Mouse (Mus musculus): ENCODE data around the gene Smpdl3b.
"Not testable (repeated sequence)": the region's sequence is repeated elsewhere in the genome, so short reads cannot be mapped to it uniquely, and the experiment has no call there.

The Smpdl3b gene

GRCm38 (mm10) chr4:132756974-132757373 lies at the start of gene Smpdl3b:
Smpdl3b (minus strand) TSS chr4:132757252.
- DNase-seq: peak; percentile 76

- DNase-seq: no peak
These were observed 49.7 kb upstream of the Smpdl3b start for GRCm38 (mm10) chr4:132806620-132807191.

- DNase-seq: no peak
These were observed 48.6 kb upstream of the Smpdl3b start for GRCm38 (mm10) chr4:132805599-132806197.

- no peak for DNase-seq
These were observed 48.1 kb upstream of the Smpdl3b start for GRCm38 (mm10) chr4:132805146-132805545.

- DNase-seq: no peak
These were observed 47.3 kb upstream of the Smpdl3b start for GRCm38 (mm10) chr4:132804331-132804730.

- no peak for DNase-seq
These were observed 46.8 kb upstream of the Smpdl3b start for GRCm38 (mm10) chr4:132803876-132804275.

- no peak for DNase-seq
These were observed 46.2 kb upstream of the Smpdl3b start for GRCm38 (mm10) chr4:132803212-132803611.

GRCm38 (mm10) chr4:132802171-132802637 lies 45.2 kb upstream of the Smpdl3b start:
- no peak for DNase-seq

GRCm38 (mm10) chr4:132801176-132802077 lies 44.4 kb upstream of the Smpdl3b start:
- no peak for DNase-seq

- no peak for DNase-seq
These were observed 42.8 kb upstream of the Smpdl3b start for GRCm38 (mm10) chr4:132799845-132800244.

GRCm38 (mm10) chr4:132798666-132799065 lies 41.6 kb upstream of the Smpdl3b start:
- DNase-seq: not testable (repeated sequence)

- DNase-seq: no peak
These were observed 41.0 kb upstream of the Smpdl3b start for GRCm38 (mm10) chr4:132798028-132798427.

GRCm38 (mm10) chr4:132797461-132797860 lies 40.4 kb upstream of the Smpdl3b start:
- no peak for DNase-seq

GRCm38 (mm10) chr4:132796196-132796886 lies 39.3 kb upstream of the Smpdl3b start, which contains the start of gene Themis2:
Themis2 (minus strand) TSS chr4:132796387.
- peak; percentile 63 for DNase-seq

GRCm38 (mm10) chr4:132795171-132795570 lies 38.1 kb upstream of the Smpdl3b start:
- no peak for DNase-seq

GRCm38 (mm10) chr4:132794760-132795159 lies 37.7 kb upstream of the Smpdl3b start:
- DNase-seq: no peak

- DNase-seq: no peak
These were observed 37.0 kb upstream of the Smpdl3b start for GRCm38 (mm10) chr4:132794028-132794427.

- DNase-seq: not testable (repeated sequence)
These were observed 36.4 kb upstream of the Smpdl3b start for GRCm38 (mm10) chr4:132793322-132794004.

- DNase-seq: no peak
These were observed 32.7 kb upstream of the Smpdl3b start for GRCm38 (mm10) chr4:132789731-132790130.

- DNase-seq: no peak
These were observed 28.2 kb upstream of the Smpdl3b start for GRCm38 (mm10) chr4:132785228-132785627.

- no peak for DNase-seq
These were observed 26.7 kb upstream of the Smpdl3b start for GRCm38 (mm10) chr4:132783732-132784131.

- DNase-seq: no peak
These were observed 23.2 kb upstream of the Smpdl3b start for GRCm38 (mm10) chr4:132780288-132780687.

All from kidney, adult 18-20 months (tissue).